Mouse (Mus musculus) heart, postnatal 36 days (tissue): ENCODE results near the gene Prr15l. TPM values are rescaled to one million over a fixed set of nuclear protein-coding genes. Genes with fewer than 3 reads are reported as not detected.

Source experiments
- DNase-seq, 2 experiments: peaks; one replicate each; pipeline ENCODE4 v3.0.0; 2021 to 2022
- intact Hi-C: fragments of 180-260 bp; cut with DNase I; formaldehyde crosslinking; loops from one replicate; pipeline ENCODE4 v1.15.1; 2025
- total RNA-seq, 2 experiments: library from RNA; stranded (reverse); gene quantifications; 2 replicates each; pipeline ENCODE4 v1.2.3; 2021

Gene Prr15l
- 1 to 10 TPM in 1 of 2 experiments, under 1 TPM in 1; 0.73 to 1.8 TPM for total RNA-seq

GRCm38 (mm10) chr11:96928088-96928487, at the start of gene Prr15l:
Prr15l (plus strand) TSS chr11:96928104.
- intact Hi-C loops, result no loop called here

GRCm38 (mm10) chr11:96878715-96879114, 49.2 kb upstream of the Prr15l start:
- DNase-seq, result no peak
- intact Hi-C loops, result no loop called here

More at GRCm38 (mm10) chr11:96928088-96928487, at the start of gene Prr15l:
- no peak for DNase-seq

- intact Hi-C loops, result no loop called here
- no peak for DNase-seq
Measured at GRCm38 (mm10) chr11:96879359-96879758, 48.5 kb upstream of the Prr15l start.

DNA sequence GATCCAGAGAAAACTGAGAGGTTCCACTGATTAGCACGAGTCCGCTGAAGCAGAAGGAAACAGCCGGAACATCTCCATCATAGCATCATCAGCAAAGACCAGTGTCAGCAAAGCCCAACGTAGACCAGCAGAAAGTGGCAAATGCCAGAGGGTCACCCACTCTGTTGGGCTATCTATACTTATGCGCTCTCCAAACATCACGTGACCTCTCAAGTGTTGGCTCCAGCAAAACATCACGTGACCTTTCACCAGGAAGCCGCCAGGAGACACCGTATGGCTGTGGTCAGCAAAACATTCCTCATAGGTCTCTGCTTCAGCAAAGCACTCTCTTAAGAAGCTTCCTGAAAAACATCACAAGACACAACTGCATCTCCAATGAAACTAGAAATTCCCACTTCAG, 47.6 kb upstream of the Prr15l start:
- intact Hi-C loops, result no loop called here

DNA sequence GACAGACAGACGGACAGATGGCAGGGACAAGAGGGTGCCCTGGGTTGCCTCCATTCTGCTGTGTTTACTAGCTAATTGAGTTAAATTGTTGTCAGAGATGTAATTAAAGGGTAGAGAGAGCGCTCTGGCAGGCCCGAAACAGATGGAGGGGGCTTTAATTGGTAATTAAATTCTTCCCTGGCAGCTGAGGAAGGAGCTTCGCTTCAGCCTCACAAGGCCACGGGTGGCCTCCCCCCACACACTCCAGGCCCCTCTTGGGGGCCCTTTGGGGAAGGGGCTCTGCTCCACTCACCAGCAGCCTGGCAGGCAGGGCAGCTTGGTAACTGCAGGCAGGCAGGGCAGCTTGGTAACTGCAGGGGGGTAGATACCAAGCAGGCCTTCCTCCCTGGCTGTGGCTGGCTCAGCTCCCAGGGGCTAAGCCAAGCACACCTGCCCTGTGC, 42.0 kb upstream of the Prr15l start:
- no peak for DNase-seq
- intact Hi-C loops, result no loop called here

More for the DNA sequence above, 47.6 kb upstream of the Prr15l start:
- DNase-seq, result no peak

GRCm38 (mm10) chr11:96886942-96887546, 40.9 kb upstream of the Prr15l start:
- intact Hi-C loops, result no loop called here
- no peak for DNase-seq

DNA sequence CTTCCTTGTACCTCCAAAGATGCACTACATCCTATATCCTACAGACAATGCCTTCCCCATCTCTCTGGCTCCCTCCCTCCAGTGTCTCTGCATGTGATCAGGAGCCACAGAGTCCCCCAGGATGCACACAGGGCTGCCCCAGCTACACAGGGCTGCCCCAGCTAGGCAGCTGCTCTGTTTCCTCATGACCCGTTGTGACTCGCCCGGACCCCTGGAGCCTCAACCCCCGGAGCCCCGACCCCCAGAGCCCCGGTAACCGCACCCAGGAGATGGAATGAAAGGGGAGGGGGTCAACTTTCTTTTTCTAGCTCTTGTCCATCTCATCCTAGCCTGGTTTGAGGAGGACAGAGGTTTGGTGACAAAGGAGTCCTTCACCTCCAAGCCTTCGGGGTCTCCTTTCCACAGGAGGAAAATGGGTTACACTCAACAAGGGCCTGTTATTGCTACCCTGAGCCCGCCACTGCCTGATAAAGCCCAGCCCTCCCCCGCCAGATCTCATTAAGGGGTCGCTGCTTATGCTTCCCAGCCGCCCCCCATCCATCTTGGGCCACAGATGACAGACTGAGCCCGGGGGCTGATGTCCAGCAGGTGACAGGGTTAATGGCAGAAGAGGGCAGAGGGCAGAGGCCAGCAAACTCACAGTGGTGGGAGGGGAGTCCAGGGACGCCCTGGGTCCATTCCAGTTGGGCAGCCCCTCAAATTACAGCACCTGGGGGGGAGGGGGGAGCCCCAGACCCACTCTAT, 35.9 kb upstream of the Prr15l start:
- no peak for DNase-seq

DNA sequence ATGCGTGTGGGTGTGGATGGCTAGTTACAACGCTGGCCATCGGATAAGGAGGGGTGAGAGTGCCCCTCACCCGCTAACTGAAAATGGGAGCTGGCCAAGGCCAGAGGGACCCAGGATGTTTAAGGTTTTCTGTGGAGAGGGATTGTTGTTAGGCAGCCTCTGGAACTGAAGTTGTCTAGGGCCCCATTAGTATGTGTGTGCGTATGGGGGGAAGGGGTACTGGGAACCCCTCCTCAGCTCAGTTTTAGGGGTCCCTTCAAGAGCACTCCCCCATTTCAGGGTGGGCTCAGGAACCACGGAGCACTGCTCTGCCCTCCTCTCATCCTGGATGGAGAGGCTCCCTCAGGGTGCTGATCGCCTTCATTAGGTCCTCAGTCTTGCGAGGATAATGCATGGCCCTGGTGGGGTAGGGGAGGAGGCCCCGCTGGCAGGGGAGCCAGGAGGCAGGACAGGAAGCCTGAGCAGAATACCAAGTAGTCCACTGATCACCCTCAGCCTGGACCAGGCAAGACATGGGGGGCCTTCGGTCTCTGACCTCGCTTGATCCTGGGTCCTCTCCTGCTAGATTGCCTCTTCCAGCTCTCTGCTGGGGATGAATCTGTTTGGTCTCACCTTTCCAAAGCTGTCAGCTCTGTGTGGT, 34.6 kb upstream of the Prr15l start:
- DNase-seq, result no peak
- intact Hi-C loops, result no loop called here

More for the DNA sequence above, 35.9 kb upstream of the Prr15l start:
- intact Hi-C loops, result no loop called here

- DNase-seq, result no peak
- intact Hi-C loops, result no loop called here
Measured at GRCm38 (mm10) chr11:96895886-96896285, 32.0 kb upstream of the Prr15l start.

GRCm38 (mm10) chr11:96899449-96900306, 28.2 kb upstream of the Prr15l start:
- DNase-seq, result no peak
- intact Hi-C loops, result no loop called here

DNA sequence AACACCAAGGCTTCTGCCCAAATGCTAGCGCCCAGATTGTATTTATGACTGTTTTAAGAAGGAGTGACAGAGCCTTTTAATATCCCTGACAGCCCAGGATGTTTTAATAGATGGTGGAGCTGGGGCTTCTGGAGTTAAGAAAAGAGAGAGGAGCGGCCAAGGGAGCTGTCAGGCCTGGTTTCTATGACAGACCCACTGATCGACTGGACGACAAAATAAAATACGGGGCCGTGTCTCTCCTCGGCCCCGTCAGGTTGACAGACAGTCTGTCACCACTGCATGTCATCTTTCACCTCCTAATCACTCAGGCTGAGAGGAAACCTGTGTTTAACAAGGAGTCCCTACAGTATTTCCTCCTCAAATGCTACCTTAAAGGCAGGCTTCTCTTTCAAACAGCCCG, 26.6 kb upstream of the Prr15l start:
- DNase-seq, result no peak
- intact Hi-C loops, result no loop called here

DNA sequence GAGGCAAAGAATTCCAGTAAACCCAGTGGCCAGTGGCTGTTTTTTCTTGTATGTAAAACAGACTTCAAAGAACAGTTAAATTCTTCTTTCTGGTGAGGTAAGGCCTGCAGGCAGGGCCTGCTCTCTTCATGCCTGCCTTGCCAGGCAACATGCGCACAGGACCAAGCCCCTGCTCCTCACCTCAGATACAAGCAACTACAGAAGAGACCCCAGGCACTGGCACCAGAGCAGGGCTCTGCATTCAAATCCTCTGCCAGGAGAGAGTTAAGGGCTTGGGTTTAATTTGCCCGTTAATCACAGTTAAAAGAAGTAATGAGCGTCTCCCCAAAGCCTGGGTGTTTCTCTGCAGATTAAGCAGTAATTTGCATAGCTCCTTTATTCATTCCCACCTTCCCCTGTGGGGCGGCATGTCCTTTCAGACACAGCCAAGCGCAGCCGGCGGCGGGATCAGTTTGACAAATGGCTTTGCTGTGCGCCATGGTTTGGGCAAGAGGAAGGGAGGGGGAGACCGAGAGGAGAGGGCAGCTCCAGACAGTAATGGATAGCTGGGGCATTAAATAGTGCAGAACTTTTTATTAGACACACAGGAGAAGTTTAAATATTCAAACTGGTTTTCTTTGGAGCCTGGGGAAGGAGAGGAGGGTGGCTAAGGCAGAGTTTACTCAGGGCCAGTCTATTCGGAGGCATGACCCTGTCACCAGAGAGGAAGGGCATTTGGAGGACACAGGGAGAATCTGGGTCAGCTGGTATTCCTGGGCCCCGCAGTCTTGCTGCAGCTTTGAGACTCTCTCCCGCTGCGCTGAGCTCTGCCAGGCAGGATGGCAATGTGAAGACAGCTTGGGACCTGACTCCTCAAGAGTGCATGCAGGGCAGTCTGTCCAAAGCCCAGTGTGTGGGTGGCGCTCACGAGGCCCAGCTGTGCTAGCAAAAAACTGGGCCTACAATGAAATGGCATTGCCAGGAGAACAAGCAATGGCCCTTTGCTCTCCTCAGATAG, 25.0 kb upstream of the Prr15l start:
- intact Hi-C loops, result no loop called here
- DNase-seq, result no peak

- peak; percentile 32 to 52 for DNase-seq
- intact Hi-C loops, result loop anchor here (5.0 kb wide), 1 partner anchor 149 kb away; no protein-coding TSS in a partner anchor
Measured at GRCm38 (mm10) chr11:96906431-96907161, 21.3 kb upstream of the Prr15l start.

DNA sequence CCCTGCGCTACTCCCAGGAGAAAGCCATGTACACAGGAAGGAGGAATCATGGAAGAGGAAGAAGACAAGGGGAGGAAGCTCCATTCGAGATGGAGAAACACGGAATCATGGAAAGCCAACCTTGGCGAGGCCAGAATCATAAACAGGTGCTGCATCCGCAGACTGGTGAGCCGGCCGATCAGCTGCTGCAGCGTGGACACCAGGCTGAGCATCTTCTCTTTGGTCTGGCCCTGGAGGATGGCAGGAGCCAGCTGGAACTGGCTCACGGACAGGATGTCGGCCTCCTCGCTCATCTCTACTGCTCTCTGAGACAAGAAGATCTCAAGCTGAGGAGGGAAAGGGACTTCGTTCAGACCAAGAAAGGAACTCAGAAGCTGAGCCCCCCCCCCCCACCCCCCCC, 19.3 kb upstream of the Prr15l start:
- intact Hi-C loops, result loop anchor here (5.0 kb wide), 1 partner anchor 151 kb away; no protein-coding TSS in a partner anchor
- no peak for DNase-seq

DNA sequence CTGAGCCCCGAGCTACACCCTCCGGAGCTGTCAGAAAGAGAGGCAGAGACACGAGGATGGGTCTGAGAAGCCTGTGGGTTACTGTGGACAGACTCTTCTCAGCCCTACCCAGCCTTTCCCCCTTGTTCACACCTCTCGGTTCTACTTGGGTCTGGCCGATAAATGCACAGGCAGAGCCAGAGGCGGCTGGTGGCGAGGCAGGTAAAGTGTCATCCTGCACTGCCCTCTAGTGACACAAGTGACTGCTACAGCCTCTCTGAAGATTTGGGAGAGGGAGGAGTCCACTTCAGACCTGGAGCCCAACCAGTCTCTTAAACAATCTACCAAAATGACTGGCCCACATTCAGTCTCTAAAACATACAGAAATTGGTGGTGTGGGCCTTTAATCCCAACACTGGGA, 17.9 kb upstream of the Prr15l start:
- DNase-seq, result peak; percentile 74 to 80
- intact Hi-C loops, result loop anchor here (1.0 to 5.0 kb wide), 2 partner anchors 43 to 133 kb away; partner anchors contain the start of gene Snx11

GRCm38 (mm10) chr11:96912682-96913081, 15.2 kb upstream of the Prr15l start:
- intact Hi-C loops, result loop anchor here (5.0 kb wide), 1 partner anchor 135 kb away; the partner anchor contains the start of gene Snx11
- DNase-seq, result no peak

- peak; percentile 98 to 99 for DNase-seq
- intact Hi-C loops, result loop anchor here (1.0 to 5.0 kb wide), 3 partner anchors 47 to 111 kb away; partner anchors contain the start of gene Sp2
Measured at GRCm38 (mm10) chr11:96916044-96916884, 11.6 kb upstream of the Prr15l start, which contains the start of gene Cdk5rap3. Cdk5rap3 (minus strand) TSS chr11:96916496.
